In genomic region chr16:49698620-49699525, GRCm38 (mm10) we compare ENCODE assay signal across 8 mouse cellular contexts. TPM values are rescaled to one million over a fixed set of nuclear protein-coding genes. Genes with fewer than 3 reads are reported as not detected.
DNase-seq lines count a peak whose midpoint lies in the region; ATAC-seq and TF ChIP-seq lines count a peak whose summit lies in the region.

Gene Ift57 (plus strand): TSS chr16:49699233.

- 1% methylated on average over 53 of the region's 53 CpGs for WGBS in kidney, embryonic 14.5 days
- 2% methylated on average over 53 of the region's 53 CpGs for WGBS in limb, embryonic 15.5 days

- H3K9me3 ChIP-seq in kidney, embryonic 14.5 days (ENCODE audit: control insufficient read depth, low read length): no peaks in the 10 kb centered on the region
- H3K9me3 ChIP-seq in limb, embryonic 15.5 days: no peaks in the 10 kb centered on the region

- no peak for TF ChIP-seq POLR2A in bone marrow macrophage, adult 2 months (IDR thresholded peaks at IDR 0.05; ENCODE audit: borderline replicate concordance, low read depth, low read length)
- peak; percentile 86 for TF ChIP-seq POLR2A in embryonic fibroblast, embryonic 13.5 days (IDR thresholded peaks at IDR 0.05; ENCODE audit: low read depth, low read length)

- peak within 1 kb of the TSS; percentile 69 for H3K4me2 ChIP-seq in kidney, embryonic 14.5 days (replicated peaks; ENCODE audit: low read depth, low read length)
- H3K4me2 ChIP-seq in limb, embryonic 15.5 days: peak within 1 kb of the TSS; percentile 81

- peak within 1 kb of the TSS; percentile 72 for H3K9ac ChIP-seq in kidney, embryonic 14.5 days (ENCODE audit: low read depth, low read length)
- H3K9ac ChIP-seq in limb, embryonic 15.5 days: peak within 1 kb of the TSS; percentile 57

- no peaks in the 10 kb centered on the region for H3K27me3 ChIP-seq in kidney, embryonic 14.5 days (ENCODE audit: control insufficient read depth, insufficient read depth, low read length)
- H3K27me3 ChIP-seq in limb, embryonic 15.5 days: no peaks in the 10 kb centered on the region

- DNase-seq in A20 (ENCODE audit: low read depth, low spot score): peak; percentile 99
- DNase-seq in heart, adult 9 months (ENCODE audit: low spot score in 2 of 2): peak; percentile 98 to 99
- peak; percentile 90 to 94 for DNase-seq in monocyte, adult 2 months (ENCODE audit: low read depth in 1 of 2, low spot score in 2 of 2)
- DNase-seq in spleen, postnatal 36 days (ENCODE audit: low spot score in 2 of 2): peak; percentile 97

- no peak for TF ChIP-seq CTCF in bone marrow macrophage, adult 2 months (IDR thresholded peaks at IDR 0.05; ENCODE audit: low read depth, low read length)
- no peak for TF ChIP-seq CTCF in embryonic fibroblast, embryonic 13.5 days (IDR thresholded peaks at IDR 0.05; ENCODE audit: borderline replicate concordance, insufficient read depth, low read length)

- H3K36me3 ChIP-seq in kidney, embryonic 14.5 days (ENCODE audit: control insufficient read depth, insufficient read depth, low read length): no peaks in the 10 kb centered on the region
- no peaks in the 10 kb centered on the region for H3K36me3 ChIP-seq in limb, embryonic 15.5 days

- peak within 1 kb of the TSS; percentile 89 for H3K27ac ChIP-seq in bone marrow macrophage, adult 2 months (ENCODE audit: insufficient read depth, low read depth, low read length)
- H3K27ac ChIP-seq in embryonic fibroblast, embryonic 13.5 days (ENCODE audit: insufficient read depth, low read length): 0 out of 2 replicates have a peak within 1 kb of the TSS, but pooled peaks have one; percentile 20
- no peak within 1 kb of the TSS for H3K27ac ChIP-seq in kidney, embryonic 14.5 days (ENCODE audit: low read depth, low read length)
- peak within 1 kb of the TSS; percentile 61 for H3K27ac ChIP-seq in limb, embryonic 15.5 days

- peaks cover 3% of the 10 kb centered on the region for H3K4me1 ChIP-seq in bone marrow macrophage, adult 2 months (ENCODE audit: control insufficient read depth, insufficient read depth, low read length)
- H3K4me1 ChIP-seq in embryonic fibroblast, embryonic 13.5 days (ENCODE audit: control insufficient read depth, insufficient read depth, low read length): no peaks in the 10 kb centered on the region
- H3K4me1 ChIP-seq in kidney, embryonic 14.5 days (ENCODE audit: control insufficient read depth, insufficient read depth, low read length): peaks cover 3% of the 10 kb centered on the region; the same call in 1 of the 2 replicates
- H3K4me1 ChIP-seq in limb, embryonic 15.5 days: 0 out of 2 replicates have a peak, but pooled peaks cover 2% of the 10 kb centered on the region

- ATAC-seq in kidney, embryonic 14.5 days (ENCODE audit: low FRiP score, low TSS enrichment): peak; percentile 100
- ATAC-seq in limb, embryonic 15.5 days (ENCODE audit: insufficient number of reproducible peaks, low FRiP score, low TSS enrichment, low read depth): peak; percentile 100

- H3K4me3 ChIP-seq in bone marrow macrophage, adult 2 months (ENCODE audit: insufficient read depth, low read length): peak within 1 kb of the TSS; percentile 89
- peak within 1 kb of the TSS; percentile 87 for H3K4me3 ChIP-seq in embryonic fibroblast, embryonic 13.5 days (ENCODE audit: insufficient read depth, low read length)
- H3K4me3 ChIP-seq in kidney, embryonic 14.5 days (ENCODE audit: low read length): peak within 1 kb of the TSS; percentile 62
- peak within 1 kb of the TSS; percentile 79 for H3K4me3 ChIP-seq in limb, embryonic 15.5 days

RNA-seq across cellular contexts. Expression of gene Ift57, which starts in this region (rescaled TPM):
- polyA plus RNA-seq in bone marrow macrophage, adult 2 months (2012; ENCODE audit: insufficient read depth, insufficient read length, missing spikeins): 21.8 and 22.0 TPM in 2 replicates
- polyA plus RNA-seq in embryonic fibroblast, embryonic 13.5 days (2011; ENCODE audit: insufficient read length, low read depth, missing spikeins): 19.4 and 22.5 TPM in 2 replicates
- 31.2 and 31.5 TPM in 2 replicates for polyA plus RNA-seq in kidney, embryonic 14.5 days (2014; fragmentation: Nextera tagmentation; extraction: Ambion mirVana)
- polyA plus RNA-seq in limb, embryonic 15.5 days (2015; fragmentation: Nextera tagmentation; extraction: Ambion mirVana): 26.3 and 29.4 TPM in 2 replicates
